Mouse (Mus musculus) forebrain, embryonic 15.5 days (tissue): Measurements from ENCODE around the gene Olfr566. TPM values are rescaled to one million over a fixed set of nuclear protein-coding genes. Genes with fewer than 3 reads are reported as not detected.

Experiments
- ATAC-seq: fragments of 200-750 bp; cut with Nextera tagmentation; replicated peaks from 2 replicates; pipeline ENCODE4 v1.8.0; 2017; ENCODE audit warnings: mild to moderate bottlenecking, moderate TSS enrichment, moderate library complexity
- H3K27ac ChIP-seq: fragments of 300-500 bp; sonication (generic); replicated peaks from 2 replicates; pipeline ENCODE4 v1.5.1; 2015; ENCODE audit warnings: mild to moderate bottlenecking, inconsistent platforms
- H3K27me3 ChIP-seq: fragments of 300-500 bp; sonication (generic); 2 replicates; pipeline ENCODE4 v1.6.1; 2015; ENCODE audit warnings: inconsistent platforms
- H3K36me3 ChIP-seq: fragments of 300-500 bp; sonication (generic); 2 replicates; pipeline ENCODE4 v1.6.1; 2015; ENCODE audit warnings: mild to moderate bottlenecking, inconsistent platforms
- H3K4me1 ChIP-seq: fragments of 300-500 bp; sonication (generic); 2 replicates; pipeline ENCODE4 v1.6.1; 2015; ENCODE audit warnings: inconsistent platforms
- H3K4me2 ChIP-seq: fragments of 300-500 bp; sonication (generic); replicated peaks from 2 replicates; pipeline ENCODE4 v1.6.1; 2015; ENCODE audit warnings: mild to moderate bottlenecking, inconsistent platforms
- H3K4me3 ChIP-seq: fragments of 300-500 bp; sonication (generic); 2 replicates; pipeline ENCODE4 v1.5.1; 2015; ENCODE audit warnings: mild to moderate bottlenecking, inconsistent platforms
- H3K9ac ChIP-seq: fragments of 300-500 bp; sonication (generic); replicated peaks from 2 replicates; pipeline ENCODE4 v1.6.1; 2015; ENCODE audit warnings: mild to moderate bottlenecking, inconsistent platforms
- H3K9me3 ChIP-seq: fragments of 300-500 bp; sonication (generic); 2 replicates; pipeline ENCODE4 v1.6.1; 2016; ENCODE audit warnings: inconsistent platforms
- WGBS: fragments of 180-500 bp; shearing (Covaris S2); methylation state at CpG from one replicate; pipeline ENCODE4 v1.1.7; 2015; ENCODE audit warnings: mixed read lengths; 5-methylcytosine and 5-hydroxymethylcytosine counted together
- polyA plus RNA-seq: library from polyadenylated mRNA; unstranded; fragments of >200 nt; fragmentation: Nextera tagmentation; extraction: Ambion mirVana; gene quantifications from 2 replicates; pipeline ENCODE4 v1.2.1, GENCODE M21; 2015

Olfr566 gene
- not detected in 2 replicates for polyA plus RNA-seq

DNA sequence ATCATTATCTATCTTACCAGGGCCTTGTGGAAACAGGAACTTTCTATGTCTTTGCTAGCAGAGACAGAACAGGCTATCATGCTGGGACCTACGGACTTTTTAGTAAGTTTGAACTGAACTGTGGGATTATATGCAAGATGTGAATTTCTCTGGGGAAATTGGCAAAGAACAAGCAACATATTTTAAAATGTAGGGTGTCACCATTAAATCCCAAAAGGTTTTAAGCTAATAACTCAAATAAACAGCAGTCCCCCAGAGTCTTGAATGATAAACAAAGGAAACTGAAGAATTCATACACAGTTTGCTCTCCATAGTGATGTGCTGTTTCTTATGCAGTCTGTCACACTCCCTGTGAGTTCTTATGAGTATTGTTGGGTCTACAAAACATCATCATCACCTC, at the start of gene Olfr566:
Gene Olfr566 (minus strand): TSS at position 101 of the 400 bp plus-strand sequence.
- H3K4me3 ChIP-seq: no peak within 1 kb of the TSS
- no peak within 1 kb of the TSS for H3K9ac ChIP-seq
- H3K9me3 ChIP-seq: no peaks in the 10 kb centered on the region
- 83% methylated on average over 1 of the region's 1 CpGs for WGBS
- ATAC-seq: no peak
- no peaks in the 10 kb centered on the region for H3K4me1 ChIP-seq
- H3K27me3 ChIP-seq: no peaks in the 10 kb centered on the region
- no peak within 1 kb of the TSS for H3K27ac ChIP-seq
- H3K36me3 ChIP-seq: no peaks in the 10 kb centered on the region
- H3K4me2 ChIP-seq: no peak within 1 kb of the TSS

DNA sequence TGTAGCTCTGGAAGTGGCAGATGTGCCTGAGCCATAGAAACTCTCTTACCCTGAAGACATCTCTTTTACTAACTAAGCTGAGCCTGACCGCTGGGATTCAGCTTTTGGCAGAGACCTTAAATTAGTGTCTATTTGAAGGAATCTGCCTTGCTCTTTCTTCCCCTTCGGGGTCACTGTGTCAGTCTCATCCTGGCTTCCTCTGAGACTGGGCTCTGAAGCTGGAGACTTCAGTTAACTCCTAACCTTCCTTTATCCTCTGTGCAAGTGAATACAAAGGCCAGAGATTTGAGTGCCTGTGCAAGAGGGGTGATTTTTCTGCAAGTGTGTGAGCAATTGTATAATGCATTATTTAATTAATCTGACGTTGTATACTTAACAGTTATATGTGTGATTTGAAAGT, 32.2 kb upstream of the Olfr566 start, which contains the start of gene Olfr569:
Gene Olfr569 (minus strand): TSS at position 101 of the 400 bp plus-strand sequence.
- ATAC-seq: no peak
- no peak within 1 kb of the TSS for H3K9ac ChIP-seq
- no peaks in the 10 kb centered on the region for H3K27me3 ChIP-seq
- no peak within 1 kb of the TSS for H3K4me2 ChIP-seq
- H3K9me3 ChIP-seq: no peaks in the 10 kb centered on the region
- H3K4me1 ChIP-seq: no peaks in the 10 kb centered on the region
- H3K4me3 ChIP-seq: no peak within 1 kb of the TSS
- H3K36me3 ChIP-seq: no peaks in the 10 kb centered on the region
- WGBS: 78% methylated on average over 3 of the region's 3 CpGs
- H3K27ac ChIP-seq: no peak within 1 kb of the TSS

DNA sequence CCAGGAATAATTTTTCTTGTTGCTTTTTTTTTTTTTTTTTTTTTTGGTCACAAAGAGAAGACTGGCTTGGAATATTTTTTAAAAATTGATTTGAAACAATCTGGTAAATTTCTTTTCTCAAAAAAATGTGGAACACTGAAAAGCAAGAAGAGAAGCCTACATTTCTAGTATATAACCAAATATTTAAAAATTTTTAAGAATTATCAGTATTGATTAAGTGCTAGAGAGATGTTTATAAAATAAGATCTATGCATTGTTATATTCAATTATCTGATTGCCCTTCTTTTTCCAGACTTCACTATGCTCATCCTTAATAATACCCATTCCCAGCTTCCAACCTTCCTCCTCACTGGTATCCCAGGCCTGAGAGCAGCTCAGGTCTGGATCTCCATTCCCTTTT, 18.3 kb upstream of the Olfr566 start, which contains the start of gene Olfr568:
Gene Olfr568 (plus strand): TSS at position 301 of the 400 bp plus-strand sequence.
- Histone ChIP-seq H3K27me3 (no peaks in the 10 kb centered on the region), H3K4me3 (no peak within 1 kb of the TSS), H3K4me2 (no peak within 1 kb of the TSS), H3K9me3 (no peaks in the 10 kb centered on the region), H3K9ac (no peak within 1 kb of the TSS), H3K36me3 (no peaks in the 10 kb centered on the region), H3K4me1 (no peaks in the 10 kb centered on the region), H3K27ac (no peak within 1 kb of the TSS)
- no peak for ATAC-seq

DNA sequence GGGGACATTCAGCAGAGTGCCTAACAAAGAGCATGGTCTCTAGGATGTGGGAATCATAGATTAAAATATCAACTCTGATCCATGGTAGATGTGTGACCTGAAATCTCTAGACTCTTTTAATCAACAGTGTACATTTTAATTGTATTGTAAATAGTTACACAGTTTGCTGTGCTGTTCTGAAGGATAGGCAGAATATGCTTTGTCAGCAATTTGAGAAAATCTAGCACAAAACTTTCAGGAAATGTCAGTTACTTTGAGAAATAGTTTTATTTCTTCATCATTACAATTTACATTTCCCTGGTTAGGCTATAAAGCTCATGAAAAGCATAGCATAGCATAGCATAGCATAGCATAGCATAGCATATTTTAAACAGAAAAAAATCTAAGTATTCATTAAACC, 2.8 kb downstream of the Olfr566 start:
- ATAC-seq: no peak
- Histone ChIP-seq H3K27me3 (no peaks in the 10 kb centered on the region), H3K4me3 (no peak overlapping the region), H3K9me3 (no peaks in the 10 kb centered on the region), H3K9ac (no peak overlapping the region), H3K27ac (no peak overlapping the region), H3K36me3 (no peaks in the 10 kb centered on the region), H3K4me2 (no peak overlapping the region), H3K4me1 (no peaks in the 10 kb centered on the region)

Other genes starting within 250 kb of the Olfr566 start
- not detected in 2 replicates for gene Olfr553, start 240.5 kb downstream of the Olfr566 start, polyA plus RNA-seq
- gene Olfr554, start 220.3 kb downstream of the Olfr566 start, polyA plus RNA-seq: not detected in 2 replicates
- not detected in 2 replicates for gene Olfr555, start 199.9 kb downstream of the Olfr566 start, polyA plus RNA-seq
- gene Olfr556, start 193.9 kb downstream of the Olfr566 start, polyA plus RNA-seq: not detected in 2 replicates
- gene Trim68, start 171.4 kb downstream of the Olfr566 start, polyA plus RNA-seq: 6.6 and 6.7 TPM in 2 replicates
- not detected in 2 replicates for gene Olfr557, start 162.9 kb downstream of the Olfr566 start, polyA plus RNA-seq
- gene Olfr558, start 156.6 kb downstream of the Olfr566 start, polyA plus RNA-seq: not detected in 2 replicates
- gene Olfr33, start 139.7 kb downstream of the Olfr566 start, polyA plus RNA-seq: not detected in 2 replicates
- gene Olfr559, start 131.3 kb downstream of the Olfr566 start, polyA plus RNA-seq: not detected in 2 replicates
- not detected in 2 replicates for gene Olfr560, start 99.4 kb downstream of the Olfr566 start, polyA plus RNA-seq
- 0.05 and 0.14 TPM in 2 replicates for gene Olfr78, start 99.3 kb downstream of the Olfr566 start, polyA plus RNA-seq
- not detected in 2 replicates for gene Olfr561, start 87.5 kb downstream of the Olfr566 start, polyA plus RNA-seq
- not detected in 2 replicates for gene Olfr564, start 55.3 kb downstream of the Olfr566 start, polyA plus RNA-seq
- not detected in 2 replicates for gene Olfr568, start 18.4 kb upstream of the Olfr566 start, polyA plus RNA-seq
- not detected in 2 replicates for gene Olfr569, start 32.1 kb upstream of the Olfr566 start, polyA plus RNA-seq
- 0.13 TPM in 1 of 2 replicates, not detected in the other for gene Olfr570, start 35.8 kb upstream of the Olfr566 start, polyA plus RNA-seq
- not detected in 2 replicates for gene Olfr571, start 58.8 kb upstream of the Olfr566 start, polyA plus RNA-seq
- gene Olfr572, start 65.6 kb upstream of the Olfr566 start, polyA plus RNA-seq: not detected in 2 replicates
- not detected in 2 replicates for gene Olfr573-ps1, start 83.8 kb upstream of the Olfr566 start, polyA plus RNA-seq
- gene Olfr574, start 89.7 kb upstream of the Olfr566 start, polyA plus RNA-seq: not detected in 2 replicates
- gene Olfr575, start 100.0 kb upstream of the Olfr566 start, polyA plus RNA-seq: not detected in 2 replicates
- gene Olfr576, start 103.9 kb upstream of the Olfr566 start, polyA plus RNA-seq: not detected in 2 replicates
- not detected in 2 replicates for gene Olfr577, start 117.2 kb upstream of the Olfr566 start, polyA plus RNA-seq
- gene Olfr578, start 130.6 kb upstream of the Olfr566 start, polyA plus RNA-seq: not detected in 2 replicates
- gene Olfr582, start 179.3 kb upstream of the Olfr566 start, polyA plus RNA-seq: not detected in 2 replicates
- not detected in 2 replicates for gene Olfr583, start 192.5 kb upstream of the Olfr566 start, polyA plus RNA-seq
- gene Olfr584, start 223.1 kb upstream of the Olfr566 start, polyA plus RNA-seq: not detected in 2 replicates
- gene Olfr585, start 239.0 kb upstream of the Olfr566 start, polyA plus RNA-seq: not detected in 2 replicates